In genomic region chr4:149737383-149738324, GRCm38 (mm10) we compare ENCODE assay signal across 8 mouse cellular contexts. TPM values are rescaled to one million over a fixed set of nuclear protein-coding genes. Genes with fewer than 3 reads are reported as not detected.
DNase-seq lines count a peak whose midpoint lies in the region; ATAC-seq and TF ChIP-seq lines count a peak whose summit lies in the region.

Gene Tmem201, minus strand, starts transcription at chr4:149738044.

- H3K27me3 ChIP-seq in embryonic facial prominence, embryonic 15.5 days = no peaks in the 10 kb centered on the region
- H3K27me3 ChIP-seq in kidney, embryonic 14.5 days (ENCODE audit: control insufficient read depth, insufficient read depth, low read length) = no peaks in the 10 kb centered on the region
- H3K27me3 ChIP-seq in limb, embryonic 15.5 days = no peaks in the 10 kb centered on the region

- H3K36me3 ChIP-seq in embryonic facial prominence, embryonic 15.5 days = 0 out of 2 replicates have a peak, but pooled peaks cover under 1% of the 10 kb centered on the region
- H3K36me3 ChIP-seq in kidney, embryonic 14.5 days (ENCODE audit: control insufficient read depth, insufficient read depth, low read length) = peaks cover 8% of the 10 kb centered on the region; the same call in 1 of the 2 replicates
- H3K36me3 ChIP-seq in limb, embryonic 15.5 days = peaks cover 4% of the 10 kb centered on the region

- peak within 1 kb of the TSS; percentile 79 for H3K9ac ChIP-seq in embryonic facial prominence, embryonic 15.5 days
- peak within 1 kb of the TSS; percentile 81 for H3K9ac ChIP-seq in kidney, embryonic 14.5 days (ENCODE audit: low read depth, low read length)
- peak within 1 kb of the TSS; percentile 74 for H3K9ac ChIP-seq in limb, embryonic 15.5 days

- peak; percentile 89 for ATAC-seq in embryonic facial prominence, embryonic 15.5 days (ENCODE audit: insufficient number of reproducible peaks, low FRiP score, low TSS enrichment, low read depth)
- ATAC-seq in kidney, embryonic 14.5 days (ENCODE audit: low FRiP score, low TSS enrichment) = peak; percentile 88
- peak; percentile 86 for ATAC-seq in limb, embryonic 15.5 days (ENCODE audit: insufficient number of reproducible peaks, low FRiP score, low TSS enrichment, low read depth)

- 0 out of 2 replicates have a peak, but pooled peaks have one; percentile 17 for TF ChIP-seq POLR2A in bone marrow, adult 2 months (IDR thresholded peaks at IDR 0.05; ENCODE audit: borderline replicate concordance, control insufficient read depth, low read depth, low read length)

- peak within 1 kb of the TSS; percentile 77 for H3K4me3 ChIP-seq in bone marrow, adult 2 months (replicated peaks; ENCODE audit: control insufficient read depth, low read depth, low read length)
- H3K4me3 ChIP-seq in embryonic facial prominence, embryonic 15.5 days (replicated peaks) = peak within 1 kb of the TSS; percentile 87
- peak within 1 kb of the TSS; percentile 58 for H3K4me3 ChIP-seq in kidney, embryonic 14.5 days (ENCODE audit: low read length)
- H3K4me3 ChIP-seq in limb, embryonic 15.5 days = peak within 1 kb of the TSS; percentile 81

- under 1% methylated on average over 92 of the region's 97 CpGs for WGBS in bone marrow, adult 2 months
- under 1% methylated on average over 96 of the region's 97 CpGs for WGBS in embryonic facial prominence, embryonic 15.5 days
- WGBS in kidney, embryonic 14.5 days = under 1% methylated on average over 80 of the region's 97 CpGs
- WGBS in limb, embryonic 15.5 days = under 1% methylated on average over 91 of the region's 97 CpGs

- H3K9me3 ChIP-seq in embryonic facial prominence, embryonic 15.5 days (replicated peaks) = no peaks in the 10 kb centered on the region
- H3K9me3 ChIP-seq in kidney, embryonic 14.5 days (ENCODE audit: control insufficient read depth, low read length) = no peaks in the 10 kb centered on the region
- no peaks in the 10 kb centered on the region for H3K9me3 ChIP-seq in limb, embryonic 15.5 days

- peak within 1 kb of the TSS; percentile 90 for H3K4me2 ChIP-seq in embryonic facial prominence, embryonic 15.5 days (replicated peaks)
- peak within 1 kb of the TSS; percentile 72 for H3K4me2 ChIP-seq in kidney, embryonic 14.5 days (replicated peaks; ENCODE audit: low read depth, low read length)
- H3K4me2 ChIP-seq in limb, embryonic 15.5 days = peak within 1 kb of the TSS; percentile 85

- peak within 1 kb of the TSS; percentile 20; the same call in 1 of the 2 replicates for H3K27ac ChIP-seq in bone marrow, adult 2 months (ENCODE audit: control insufficient read depth, insufficient read depth, low read depth, low read length, poor library complexity)
- peak within 1 kb of the TSS; percentile 78 for H3K27ac ChIP-seq in embryonic facial prominence, embryonic 15.5 days (replicated peaks)
- H3K27ac ChIP-seq in kidney, embryonic 14.5 days (ENCODE audit: low read depth, low read length) = peak within 1 kb of the TSS; percentile 60; the same call in 1 of the 2 replicates
- peak within 1 kb of the TSS; percentile 73 for H3K27ac ChIP-seq in limb, embryonic 15.5 days

- peaks cover 5% of the 10 kb centered on the region; the same call in 1 of the 2 replicates for H3K4me1 ChIP-seq in bone marrow, adult 2 months (ENCODE audit: control insufficient read depth, insufficient read depth, low read length)
- H3K4me1 ChIP-seq in embryonic facial prominence, embryonic 15.5 days = peaks cover 54% of the 10 kb centered on the region
- peaks cover 42% of the 10 kb centered on the region for H3K4me1 ChIP-seq in kidney, embryonic 14.5 days (ENCODE audit: control insufficient read depth, insufficient read depth, low read length)
- peaks cover 54% of the 10 kb centered on the region for H3K4me1 ChIP-seq in limb, embryonic 15.5 days

- TF ChIP-seq CTCF in bone marrow, adult 2 months (IDR thresholded peaks at IDR 0.05; ENCODE audit: control insufficient read depth, insufficient read depth, low read length) = peak; percentile 82

- peak; percentile 90 for DNase-seq in 416B (ENCODE audit: low read depth)
- peak; percentile 91 to 93 for DNase-seq in heart, adult 9 months (ENCODE audit: low spot score in 2 of 2)
- peak; percentile 80 to 86 for DNase-seq in monocyte, adult 2 months (ENCODE audit: low read depth in 1 of 2, low spot score in 2 of 2)
- peak; percentile 92 for DNase-seq in spleen, postnatal 36 days (ENCODE audit: low spot score in 2 of 2)

RNA-seq across cellular contexts. Expression of gene Tmem201, which starts in this region (rescaled TPM):
- 5.3 and 8.2 TPM in 2 replicates for polyA plus RNA-seq in bone marrow, adult 2 months (2011; ENCODE audit: insufficient read depth, insufficient read length, low replicate concordance, missing spikeins)
- polyA plus RNA-seq in embryonic facial prominence, embryonic 15.5 days (2015; fragmentation: Nextera tagmentation; extraction: Ambion mirVana) = 27.7 and 28.8 TPM in 2 replicates
- polyA plus RNA-seq in kidney, embryonic 14.5 days (2014; fragmentation: Nextera tagmentation; extraction: Ambion mirVana) = 28.3 and 29.1 TPM in 2 replicates
- polyA plus RNA-seq in limb, embryonic 15.5 days (2015; fragmentation: Nextera tagmentation; extraction: Ambion mirVana) = 25.0 and 27.7 TPM in 2 replicates

Comparison
In these comparisons a context has a peak if more than half of its experiments do, and no peak if none do; other contexts are left out.
1. Peak in every context shown above with its lines: DNase-seq, ATAC-seq, H3K4me3 ChIP-seq and H3K27ac ChIP-seq.
2. H3K27ac ChIP-seq: peak in every context shown above with its lines; median percentile 78 in embryonic facial prominence, embryonic 15.5 days; 73 in limb, embryonic 15.5 days; 60 in kidney, embryonic 14.5 days; 20 in bone marrow, adult 2 months.